Mouse (Mus musculus): ENCODE results near the gene Clec4n. TPM values are rescaled to one million over a fixed set of nuclear protein-coding genes. Genes with fewer than 3 reads are reported as not detected.

The Clec4n gene
- polyA plus RNA-seq, 1 experiment from 2014 or later: 4.2 TPM

Other genes starting within 250 kb of the Clec4n start
- gene Clec4a4, start 239.5 kb upstream of the Clec4n start, polyA plus RNA-seq (2015; fragmentation: Nextera tagmentation; extraction: Ambion mirVana): not detected in 2 replicates
- gene Clec4b1, start 179.9 kb upstream of the Clec4n start, polyA plus RNA-seq (2015; fragmentation: Nextera tagmentation; extraction: Ambion mirVana): not detected in 2 replicates
- gene Clec4a2, start 123.4 kb upstream of the Clec4n start, polyA plus RNA-seq (2015; fragmentation: Nextera tagmentation; extraction: Ambion mirVana): 3.0 and 3.5 TPM in 2 replicates
- gene Clec4b2, start 57.0 kb upstream of the Clec4n start, polyA plus RNA-seq (2015; fragmentation: Nextera tagmentation; extraction: Ambion mirVana): not detected in 2 replicates
- gene Clec4d, start 32.3 kb downstream of the Clec4n start, polyA plus RNA-seq (2015; fragmentation: Nextera tagmentation; extraction: Ambion mirVana): 0.15 TPM in 1 of 2 replicates, not detected in the other
- 0.09 and 0.34 TPM in 2 replicates for gene Clec4e, start 60.0 kb downstream of the Clec4n start, polyA plus RNA-seq (2015; fragmentation: Nextera tagmentation; extraction: Ambion mirVana)
- not detected in 2 replicates for gene Vmn2r19, start 78.5 kb downstream of the Clec4n start, polyA plus RNA-seq (2015; fragmentation: Nextera tagmentation; extraction: Ambion mirVana)
- gene Vmn2r20, start 188.3 kb downstream of the Clec4n start, polyA plus RNA-seq (2015; fragmentation: Nextera tagmentation; extraction: Ambion mirVana): not detected in 2 replicates

All from lung, embryonic 15.5 days (tissue).